Mouse (Mus musculus) inflammation-experienced regulatory T-cells, adult 6 months (primary cell): ENCODE data around the gene Nr3c2. TPM values are rescaled to one million over a fixed set of nuclear protein-coding genes. Genes with fewer than 3 reads are reported as not detected.
A peak's percentile ranks its signal among the peaks of the same experiment; 100 is the strongest.

Experiments used
- ATAC-seq: one replicate; pipeline ENCODE4 v1.8.0; 2017
- polyA plus RNA-seq, 3 experiments: library from polyadenylated mRNA; unstranded; fragments of 100-300 nt; shearing (Covaris generic); gene quantifications; one replicate each; pipeline ENCODE4 v1.2.1; 2017

Gene Nr3c2
- polyA plus RNA-seq, 3 experiments from 2014 or later = 2.2 to 7.4 (median 4.9) TPM

DNA sequence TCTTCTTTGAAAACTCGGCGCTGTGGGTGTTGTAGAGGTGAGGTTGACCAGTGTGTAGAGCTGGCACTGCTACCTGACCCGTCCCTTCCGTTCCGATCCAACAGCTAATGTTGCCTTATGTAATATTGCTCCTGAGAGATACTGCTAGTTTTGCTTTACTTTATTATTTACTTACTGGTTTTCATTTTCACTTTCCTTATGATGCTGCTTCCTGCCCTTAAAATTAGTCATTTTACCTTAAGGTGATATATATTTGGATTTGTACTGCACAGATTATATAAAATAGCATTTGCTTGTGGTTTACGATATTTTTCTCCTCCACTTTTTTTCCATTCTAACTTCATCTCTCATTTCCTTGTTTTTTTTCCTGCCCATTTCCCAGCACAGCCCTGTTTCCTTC, 157.6 kb downstream of the Nr3c2 start:
- peak; percentile 65 for ATAC-seq

DNA sequence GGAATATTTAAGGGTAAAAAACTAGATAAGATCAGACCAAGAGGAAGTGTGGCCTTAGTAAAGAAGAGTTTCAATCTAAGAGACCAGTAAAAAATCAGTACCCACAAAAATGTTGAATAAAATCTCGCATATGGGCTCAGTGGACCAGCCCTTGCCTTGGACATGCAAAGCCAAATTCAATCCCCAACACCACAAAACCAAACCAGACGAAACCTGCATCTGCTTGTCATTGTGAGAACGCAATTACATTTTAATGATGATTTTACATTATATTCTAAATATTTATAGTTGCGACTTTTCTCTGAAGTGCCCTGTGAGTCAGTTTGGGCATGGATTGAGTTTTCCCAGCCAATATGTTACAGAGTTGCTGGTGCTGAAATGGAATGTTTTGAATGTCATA, 183.4 kb downstream of the Nr3c2 start:
- ATAC-seq = no peak

DNA sequence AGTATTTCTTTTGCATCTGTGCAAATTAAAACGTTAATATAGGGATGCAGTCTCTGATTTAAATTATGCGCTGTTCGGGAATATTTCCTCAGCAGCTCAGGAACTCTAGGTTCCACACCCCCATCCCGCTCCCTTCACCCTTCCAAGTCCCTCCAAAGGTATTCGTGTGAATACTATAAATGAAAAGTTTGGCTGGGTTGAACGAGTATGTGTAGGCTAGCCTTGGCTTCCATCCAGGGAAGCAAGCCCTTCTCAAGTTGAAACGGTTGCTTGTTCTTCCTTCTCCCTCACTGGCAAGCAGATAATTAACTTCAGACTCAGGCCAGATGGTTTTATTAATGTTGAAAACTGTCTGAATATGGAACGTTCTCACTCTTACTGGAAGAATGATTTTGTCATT, 186.8 kb downstream of the Nr3c2 start:
- ATAC-seq = no peak

DNA sequence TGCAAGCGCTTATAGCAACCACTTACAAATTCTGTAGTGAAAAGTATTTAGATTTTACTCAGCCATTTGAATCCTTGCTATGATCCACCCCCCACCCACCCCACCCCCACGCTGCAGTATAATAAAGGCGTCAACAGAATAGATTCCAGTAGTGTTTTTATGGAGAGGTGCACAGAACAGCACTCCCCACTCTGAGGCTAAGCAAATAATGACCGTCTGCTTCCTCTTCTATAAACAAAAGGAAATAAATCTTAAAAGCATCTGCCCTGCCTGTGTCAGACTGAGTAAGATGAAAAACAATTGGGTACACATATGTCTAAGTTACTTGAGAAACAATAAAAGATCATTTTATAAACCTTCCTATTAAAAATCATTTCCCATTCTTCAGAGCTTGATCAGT, 197.5 kb downstream of the Nr3c2 start:
- no peak for ATAC-seq

DNA sequence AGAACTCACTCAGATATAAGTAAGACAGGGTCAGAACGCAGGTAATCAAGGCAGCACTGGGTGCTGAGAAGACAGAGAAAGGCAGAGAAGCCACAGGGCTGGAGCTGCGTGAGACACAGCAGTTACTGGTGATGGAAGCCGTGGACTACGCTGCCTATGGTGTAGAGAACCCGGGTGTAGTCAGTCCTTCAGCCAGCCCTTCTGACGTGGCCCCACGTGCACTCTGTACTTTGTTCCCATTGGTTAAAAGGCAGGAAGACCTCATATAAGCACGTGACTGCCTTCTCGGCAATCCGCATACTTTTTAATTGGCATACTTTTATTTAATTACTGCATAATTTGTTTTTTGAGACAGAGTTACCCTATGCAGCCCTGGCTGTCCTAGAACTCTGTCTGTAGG, 198.9 kb downstream of the Nr3c2 start:
- no peak for ATAC-seq

DNA sequence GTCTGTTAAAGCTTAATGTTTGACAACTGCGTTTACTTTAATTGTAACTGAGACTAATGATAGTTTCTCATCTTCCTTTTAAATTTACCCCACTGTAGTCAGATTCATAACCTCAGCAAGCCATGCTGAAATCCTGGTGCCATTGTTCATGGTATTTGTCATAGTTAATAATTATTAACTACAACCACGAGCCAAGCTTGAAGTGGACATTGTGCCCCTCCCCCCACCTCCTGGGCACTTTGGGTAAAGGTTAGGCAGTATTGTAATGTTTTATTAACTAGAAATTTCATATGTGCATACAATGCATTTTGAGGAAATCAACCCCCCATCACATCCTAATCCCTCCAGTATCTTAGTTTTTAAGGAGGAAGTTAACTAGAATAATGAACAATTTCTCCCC, 201.1 kb downstream of the Nr3c2 start:
- no peak for ATAC-seq

DNA sequence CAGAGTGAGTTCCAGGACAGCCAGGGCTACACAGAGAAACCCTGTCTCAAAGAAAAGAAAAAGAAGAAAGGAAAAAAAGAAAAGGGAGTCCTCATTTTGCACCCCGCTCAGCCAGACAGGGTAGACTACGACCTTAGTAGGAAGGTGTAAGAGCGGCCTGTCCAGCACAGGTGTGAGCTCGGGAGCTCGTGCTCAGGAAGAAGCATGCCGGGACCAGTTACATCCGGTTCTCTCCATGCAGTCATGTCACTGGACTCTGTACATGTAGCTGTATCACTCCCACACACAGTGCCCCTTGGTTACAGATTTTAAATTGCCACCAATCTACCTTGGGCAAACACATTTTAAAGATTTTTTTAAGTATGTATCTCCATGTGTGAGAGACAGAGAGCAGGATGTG, 203.6 kb downstream of the Nr3c2 start:
- no peak for ATAC-seq

DNA sequence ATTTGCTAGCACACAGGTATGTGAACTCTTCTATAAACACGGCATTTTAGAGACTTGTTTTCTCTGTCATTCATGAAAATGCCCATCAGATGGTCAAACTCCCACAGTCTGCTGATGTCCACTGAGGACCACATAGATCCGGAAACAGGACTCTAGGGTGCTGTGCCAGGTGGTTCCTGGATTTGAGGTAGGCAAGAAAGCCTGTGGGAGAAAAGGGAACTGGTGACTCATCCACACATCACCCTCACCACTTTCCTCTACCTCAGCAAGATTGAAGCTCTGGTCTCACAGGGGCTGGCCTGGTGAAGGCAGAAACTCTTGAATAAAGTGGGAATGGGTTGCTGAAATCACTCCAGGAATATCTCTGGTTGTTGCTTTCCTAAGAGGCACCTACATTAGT, 213.5 kb downstream of the Nr3c2 start:
- ATAC-seq = no peak

DNA sequence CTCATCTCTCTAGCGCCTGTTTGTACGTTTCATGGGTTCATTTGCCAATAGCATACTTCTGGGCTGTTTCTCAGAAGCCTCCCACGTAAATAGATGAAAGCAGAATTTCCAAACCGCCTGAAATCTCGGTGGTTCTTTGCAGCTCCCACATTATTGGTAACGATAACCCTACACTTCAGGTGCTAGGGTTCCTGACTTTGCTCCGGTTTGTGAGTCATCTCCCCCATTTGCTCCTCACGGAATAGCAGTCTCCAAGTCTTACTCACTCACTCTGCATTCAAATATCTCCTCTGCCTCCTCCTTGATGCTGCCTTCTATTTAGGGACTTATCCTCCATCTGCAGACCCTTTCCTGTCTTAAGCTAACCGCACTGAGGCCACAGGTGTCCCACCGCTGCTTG, 215.5 kb downstream of the Nr3c2 start:
- ATAC-seq = no peak

DNA sequence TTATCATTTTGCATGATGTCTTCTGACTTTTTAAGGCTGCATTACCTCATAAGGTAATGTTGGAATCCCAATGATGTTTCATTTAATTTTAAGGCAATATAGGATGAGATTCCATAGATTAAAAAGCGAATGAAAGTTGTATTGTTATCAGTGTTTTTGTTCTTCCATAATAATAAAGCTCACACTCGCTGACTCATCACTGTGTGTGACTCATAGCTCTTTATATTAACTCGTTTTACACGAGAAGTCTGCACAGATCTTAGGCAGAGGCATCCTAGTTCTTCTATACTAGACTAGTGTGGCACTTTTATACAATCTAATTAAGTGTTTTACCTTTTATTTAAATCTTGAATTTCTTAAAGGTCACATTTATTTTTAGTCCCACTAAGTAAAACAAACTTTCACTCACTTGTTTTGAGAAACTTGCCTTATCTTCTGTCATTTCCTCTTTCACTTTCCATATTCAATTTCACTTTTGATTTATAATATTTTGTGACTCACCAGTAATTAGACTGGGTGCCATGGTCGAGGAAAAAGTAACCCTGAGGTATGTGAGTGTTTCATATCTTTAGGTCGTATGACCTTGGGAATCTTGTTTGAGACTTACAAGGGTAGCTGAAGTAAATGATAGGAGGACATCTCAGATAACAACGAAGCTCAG, 217.3 kb downstream of the Nr3c2 start:
- ATAC-seq = peak; percentile 85

DNA sequence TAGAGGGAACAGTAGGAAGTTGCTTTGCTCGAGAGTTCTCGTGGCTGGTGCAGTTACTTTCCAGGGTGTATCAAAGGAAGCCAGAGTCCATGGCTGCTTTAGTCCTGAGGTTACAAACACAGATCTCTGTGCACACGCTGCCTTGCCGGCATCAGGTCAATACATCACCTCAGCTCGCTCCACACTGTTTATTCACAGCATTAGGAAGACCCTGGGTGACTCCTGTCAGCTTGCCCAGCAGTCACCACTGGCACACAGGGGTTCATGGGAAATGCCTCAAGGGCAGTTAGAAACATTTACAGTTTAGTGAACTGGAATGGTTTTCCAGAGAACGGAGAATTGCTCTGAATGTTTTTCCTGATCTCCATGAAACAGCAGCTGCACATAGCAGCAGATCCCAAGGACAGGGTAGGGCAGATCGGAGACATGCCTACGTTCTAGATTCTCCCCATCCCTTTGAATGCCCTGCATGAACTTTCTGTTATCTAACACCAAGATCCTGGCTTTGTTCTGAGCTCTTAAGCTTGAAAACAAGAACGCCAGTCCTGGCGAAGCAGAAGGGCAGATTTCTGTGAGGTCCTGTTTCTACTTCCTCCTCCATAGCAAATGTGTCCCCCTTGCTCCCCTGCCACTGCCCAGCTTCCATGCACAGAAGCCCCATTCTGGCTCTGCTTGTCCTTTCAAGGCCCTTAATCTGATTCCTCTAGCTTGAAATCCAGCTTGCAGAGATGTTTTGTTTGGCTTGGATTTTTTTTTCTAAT, 221.7 kb downstream of the Nr3c2 start:
- ATAC-seq = no peak

DNA sequence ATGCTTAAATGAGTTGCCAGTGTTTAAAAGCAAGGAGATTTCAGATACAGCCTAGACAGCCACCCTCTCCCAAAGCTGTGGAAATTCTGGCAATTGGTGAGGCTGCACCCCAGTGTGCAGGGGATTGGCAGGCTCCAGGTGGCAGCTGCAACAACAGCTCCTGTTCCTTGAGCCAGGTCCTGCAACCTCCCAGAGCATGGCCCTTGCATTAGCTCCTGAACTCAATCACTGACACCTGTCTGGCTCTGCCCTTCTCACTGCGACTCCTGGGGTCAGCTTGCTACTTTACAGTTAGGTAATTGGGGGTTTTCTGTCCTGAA, 222.3 kb downstream of the Nr3c2 start:
- ATAC-seq = no peak

DNA sequence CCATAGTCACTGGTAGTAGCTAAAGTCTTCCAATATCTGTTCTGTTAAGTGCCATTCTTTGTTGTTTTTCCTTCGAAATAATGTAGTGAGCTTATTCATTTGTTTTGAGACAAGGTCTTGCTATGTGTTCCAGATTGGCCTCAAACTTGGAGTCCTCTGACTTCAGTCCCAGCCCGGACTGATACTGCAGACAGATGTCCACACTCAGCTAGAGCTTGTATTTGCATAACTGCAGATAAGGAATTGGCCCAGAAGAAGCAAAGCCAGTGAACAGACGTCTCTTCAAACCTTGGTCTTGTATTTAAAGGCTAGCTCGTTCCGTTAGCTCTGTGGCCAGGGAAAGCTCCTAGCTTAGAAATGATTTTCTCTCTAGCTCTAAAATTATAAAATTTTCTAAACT, 223.1 kb downstream of the Nr3c2 start:
- ATAC-seq = no peak

DNA sequence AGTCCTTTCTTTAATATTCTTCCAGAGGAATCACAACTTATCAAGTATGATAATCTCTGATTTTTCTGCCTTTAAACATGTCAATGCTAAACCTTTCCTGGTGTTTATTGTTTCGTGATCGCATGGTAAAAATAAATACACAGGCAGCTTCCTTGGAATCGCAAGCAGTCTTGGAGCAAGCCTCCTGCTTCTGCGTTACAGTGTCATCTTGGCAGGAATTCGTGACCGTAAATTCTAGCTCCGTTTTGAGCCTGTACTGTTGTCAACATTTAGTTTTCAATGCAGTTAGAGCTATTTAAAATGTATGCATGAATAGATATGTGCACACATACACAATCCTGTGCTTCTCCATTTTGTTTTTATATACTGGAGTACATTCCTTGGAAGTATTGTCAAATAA, 226.5 kb downstream of the Nr3c2 start:
- no peak for ATAC-seq

DNA sequence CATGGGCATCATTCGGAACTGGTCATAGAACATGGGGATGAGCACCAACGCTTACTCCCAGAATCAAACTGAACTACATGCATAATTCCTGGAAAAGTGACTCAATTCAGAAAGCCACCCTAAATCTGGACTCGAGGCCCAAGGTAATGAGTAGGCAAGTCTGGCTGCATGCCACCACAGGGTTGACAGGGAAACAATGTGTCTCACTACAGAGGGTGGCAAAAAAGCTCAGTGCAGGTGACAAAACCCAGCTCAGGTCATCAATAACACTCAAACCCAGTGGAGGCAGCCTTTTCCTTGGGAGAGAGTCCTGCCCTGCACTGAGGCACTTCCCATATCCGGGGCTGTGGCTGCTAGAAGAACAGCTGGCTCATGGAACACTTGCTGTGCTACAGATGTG, 228.8 kb downstream of the Nr3c2 start:
- no peak for ATAC-seq

DNA sequence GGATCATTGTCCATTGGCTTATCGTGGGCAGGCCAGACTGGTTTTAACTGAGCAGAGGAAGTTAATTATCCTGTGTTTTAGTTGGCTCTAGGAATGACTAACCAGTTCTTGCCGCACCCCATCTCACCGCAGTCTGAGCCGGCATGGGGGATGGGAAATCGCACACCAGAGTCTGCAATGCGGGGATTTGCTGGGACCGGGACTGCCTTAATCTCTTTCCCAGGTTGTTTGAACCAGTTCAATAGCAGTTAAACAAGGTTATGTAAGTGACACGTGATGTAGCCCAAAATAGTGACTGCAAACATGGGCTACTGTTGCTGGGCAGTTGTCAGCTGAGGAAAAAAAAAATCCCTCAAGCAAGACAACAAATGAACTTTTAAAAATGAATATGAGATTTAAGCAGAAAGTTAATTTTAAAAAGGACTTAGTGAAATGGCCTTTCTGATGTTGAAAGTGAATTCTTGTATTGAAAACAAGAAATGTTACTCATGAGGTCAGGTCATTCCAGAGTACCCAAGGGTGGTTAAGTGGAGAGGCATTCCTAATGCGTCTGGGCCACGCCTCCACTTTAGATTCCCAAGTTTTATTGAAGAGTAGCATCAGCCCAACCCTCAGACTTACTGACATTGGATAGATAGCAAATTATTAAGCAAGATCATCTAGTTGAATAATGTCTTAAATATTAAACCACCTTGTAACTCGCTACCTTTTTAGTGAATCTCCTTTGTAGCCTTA, 233.8 kb downstream of the Nr3c2 start:
- ATAC-seq = no peak

DNA sequence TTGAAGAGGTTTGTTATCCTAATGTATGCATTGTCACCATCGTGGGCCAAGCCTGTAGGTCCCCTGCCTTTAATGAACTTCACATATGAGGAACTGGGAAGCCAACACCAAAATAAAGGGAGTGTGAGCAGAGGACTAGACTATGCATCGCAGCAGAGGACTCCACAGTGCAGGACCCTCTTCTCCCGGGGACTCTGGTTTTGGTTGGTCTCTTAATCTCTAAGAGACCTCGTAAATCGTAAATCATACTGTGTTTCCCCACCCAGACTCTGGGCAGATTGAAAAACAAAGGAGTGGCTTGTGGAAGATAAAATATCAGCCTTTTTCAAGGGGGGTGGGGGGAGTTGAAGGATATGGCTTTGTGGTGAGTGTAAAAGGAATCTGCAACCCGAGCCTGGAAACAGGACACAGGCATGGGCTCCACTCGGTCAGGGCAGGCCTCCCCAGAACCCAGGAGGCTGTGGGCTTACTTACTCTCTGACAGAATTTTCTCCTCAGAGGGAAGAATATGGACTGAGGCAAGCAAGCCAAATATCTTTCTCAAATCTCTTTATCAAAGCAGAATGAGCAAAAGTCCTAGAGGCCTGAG, 234.6 kb downstream of the Nr3c2 start:
- no peak for ATAC-seq

DNA sequence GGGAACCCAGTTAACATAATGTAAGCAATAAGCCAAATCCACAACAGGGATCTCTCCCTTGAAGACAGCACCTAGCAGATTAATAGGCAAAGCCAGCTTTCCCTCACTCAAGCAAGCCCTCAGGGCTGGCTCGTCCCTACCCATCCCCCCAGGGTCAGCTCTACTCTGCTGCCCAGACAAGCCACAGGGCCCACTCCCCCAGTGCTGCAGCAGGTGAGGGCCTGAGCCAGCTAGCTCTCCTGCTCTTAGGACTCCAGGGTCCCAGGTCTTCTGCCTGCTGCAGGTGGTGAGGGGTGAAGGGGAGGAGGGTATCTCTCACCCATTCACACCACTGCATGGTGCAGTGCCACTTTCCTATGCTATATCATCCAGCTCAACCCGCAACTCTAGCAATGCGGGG, 246.0 kb downstream of the Nr3c2 start:
- ATAC-seq = no peak

DNA sequence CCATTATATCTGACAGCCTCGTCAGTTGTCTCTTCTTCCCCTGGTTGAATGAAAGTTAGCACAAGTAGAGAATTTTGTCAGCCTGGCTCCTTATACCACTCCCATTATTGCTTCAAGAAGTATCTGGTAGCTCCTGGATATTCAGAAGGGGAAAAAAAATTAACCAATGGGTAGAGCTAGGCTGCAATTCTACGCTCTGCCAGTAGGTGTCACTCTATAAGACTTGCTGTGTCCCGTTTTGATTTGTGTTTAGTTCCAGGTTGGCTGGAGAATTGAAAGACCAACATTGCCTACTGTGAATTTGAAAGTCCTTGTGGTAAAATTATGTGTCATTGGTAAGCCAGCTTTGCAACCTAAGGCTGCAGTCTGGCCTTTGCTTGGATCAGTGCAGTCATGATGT, 255.3 kb downstream of the Nr3c2 start:
- peak; percentile 46 for ATAC-seq

DNA sequence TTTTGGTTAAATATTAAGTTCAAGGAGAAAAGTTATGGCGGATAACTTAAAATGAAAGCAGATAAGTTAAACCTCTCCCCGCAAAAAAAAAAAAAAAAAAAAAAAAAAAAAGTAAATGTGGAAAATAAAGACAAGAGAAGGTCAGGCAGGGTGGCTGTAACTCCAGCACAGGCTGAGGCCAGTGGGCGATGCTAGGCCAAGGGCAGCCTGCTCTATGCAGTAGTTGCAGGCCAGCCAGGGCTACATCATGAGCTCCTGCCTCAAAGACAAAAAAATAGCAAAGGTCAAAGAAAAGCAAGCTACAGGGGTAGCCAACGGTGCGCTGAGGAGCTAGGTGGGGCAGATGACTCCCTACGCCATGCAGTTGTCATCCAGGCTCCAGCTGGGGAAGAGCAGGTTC, 270.1 kb downstream of the Nr3c2 start:
- ATAC-seq = no peak

DNA sequence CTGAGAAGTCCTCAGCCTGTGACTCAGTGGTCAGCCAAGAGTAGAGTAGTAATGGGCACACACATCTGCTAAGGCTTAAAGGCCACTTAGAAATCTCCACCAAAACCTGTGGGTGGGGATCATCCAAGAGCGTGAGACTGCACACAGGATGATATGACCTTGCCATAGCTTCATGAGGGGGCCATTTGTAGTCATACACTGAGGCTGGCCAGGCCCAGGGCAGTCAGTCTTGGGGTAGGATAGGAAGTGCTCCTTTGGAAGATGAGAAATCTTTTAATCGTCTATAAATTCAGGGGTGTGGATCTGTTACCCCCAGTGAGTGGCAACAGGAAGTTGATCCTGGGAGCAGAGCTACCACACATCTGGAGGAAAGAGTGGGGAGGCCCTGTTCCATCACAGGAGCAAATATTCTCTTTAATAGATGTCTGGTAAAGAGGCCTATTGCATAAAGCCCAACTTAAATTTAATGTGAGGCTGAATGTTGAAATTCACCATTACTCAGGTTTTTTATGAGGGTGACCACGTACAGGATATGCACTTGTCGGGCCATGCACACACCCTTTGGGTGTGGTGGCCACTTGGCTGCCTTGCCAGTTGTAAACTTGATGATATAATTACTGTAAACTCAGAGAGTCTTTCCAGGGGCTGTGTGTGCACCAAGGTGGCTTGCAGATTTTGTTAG, 270.7 kb downstream of the Nr3c2 start:
- no peak for ATAC-seq

DNA sequence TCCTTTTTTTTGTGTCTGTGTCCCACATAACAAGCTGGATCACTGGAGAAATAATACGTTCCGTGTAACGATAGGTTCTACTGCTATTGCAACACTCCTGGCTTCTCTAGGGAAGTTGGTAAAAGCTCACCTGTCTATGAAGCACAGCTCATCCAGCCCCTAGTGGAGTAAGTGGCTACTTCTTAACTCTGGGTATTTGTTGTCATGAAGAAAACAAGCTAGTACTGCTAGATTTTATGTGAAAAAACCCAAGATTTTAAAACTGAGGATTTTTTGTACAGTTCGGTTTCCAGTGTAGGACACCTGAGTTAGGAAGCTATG, 271.2 kb downstream of the Nr3c2 start:
- ATAC-seq = no peak

DNA sequence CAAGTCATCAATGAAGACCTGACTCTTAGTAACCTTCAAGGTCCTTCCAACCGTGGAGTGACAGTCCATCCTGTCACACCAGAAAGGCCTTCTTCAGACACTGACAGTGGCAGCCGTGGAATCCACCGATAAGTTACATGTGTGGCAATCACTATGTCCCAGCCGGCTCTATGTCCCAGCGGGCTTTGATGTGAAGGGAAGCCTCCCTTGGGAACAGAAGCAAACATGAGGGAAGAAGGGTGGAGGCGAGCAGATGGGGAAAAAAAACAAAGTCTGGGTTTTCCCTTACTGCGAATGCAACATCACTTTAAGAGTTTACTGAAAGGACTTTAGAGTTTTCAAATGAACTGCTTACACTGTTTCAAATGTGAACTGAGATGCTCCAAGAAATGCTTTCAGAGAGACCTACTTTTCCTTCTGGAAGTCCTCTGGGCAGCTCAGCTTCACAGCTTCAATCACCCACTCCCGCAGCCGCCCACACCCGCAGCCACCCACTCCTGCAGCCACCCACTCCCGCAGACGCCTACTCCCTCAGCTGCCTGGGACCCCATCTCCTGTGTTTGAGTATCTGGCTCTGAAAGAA, 273.9 kb downstream of the Nr3c2 start:
- no peak for ATAC-seq
